Mouse (Mus musculus): Measurements from ENCODE around the gene 4933411K16Rik.

- peak; percentile 87 for TF ChIP-seq CTCF (IDR thresholded peaks at IDR 0.05; ENCODE audit: borderline replicate concordance, control insufficient read depth, extremely low read depth, insufficient read depth, low read length, poor library complexity)
- TF ChIP-seq POLR2A (IDR thresholded peaks at IDR 0.05; ENCODE audit: control insufficient read depth, extremely low read depth, insufficient read depth, low read length, poor library complexity), result no peak
Observed at GRCm38 (mm10) chr19:42035456-42036248, 16.4 kb upstream of the 4933411K16Rik start, which contains the start of gene Ankrd2.

Measured in thymus, adult 2 months (tissue).